Mouse (Mus musculus): ENCODE measurements around the gene Gbp2b. TPM values are rescaled to one million over a fixed set of nuclear protein-coding genes. Genes with fewer than 3 reads are reported as not detected.
"Not testable (repeated sequence)": the region's sequence is repeated elsewhere in the genome, so short reads cannot be mapped to it uniquely, and the experiment has no call there.

Gbp2b gene
- total RNA-seq, 2 experiments from 2014 or later = 0.12 TPM

DNA sequence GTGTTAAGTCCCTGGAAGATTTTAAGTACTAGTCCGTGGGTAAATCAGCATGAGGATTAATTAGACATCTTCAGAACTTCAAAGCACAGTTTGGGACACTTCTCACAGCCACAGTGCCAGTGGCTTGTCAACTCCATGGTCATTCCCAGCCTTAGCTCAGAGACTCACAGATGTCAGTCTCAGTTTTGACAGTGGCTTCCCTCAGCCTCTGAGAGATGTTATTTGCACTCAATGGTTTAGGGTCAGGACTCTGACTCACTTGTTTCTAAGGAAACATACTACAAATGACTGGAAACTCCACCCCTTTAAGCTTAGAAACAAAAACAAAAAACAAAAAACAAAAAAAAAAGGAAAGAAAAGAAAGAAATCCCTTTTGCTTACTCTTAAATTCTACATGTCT is 25.0 kb downstream of the Gbp2b start:
- intact Hi-C loops (cut with DNase I) = no loop called here
- peak in 1 of 2 experiments; percentile 9 for DNase-seq

DNA sequence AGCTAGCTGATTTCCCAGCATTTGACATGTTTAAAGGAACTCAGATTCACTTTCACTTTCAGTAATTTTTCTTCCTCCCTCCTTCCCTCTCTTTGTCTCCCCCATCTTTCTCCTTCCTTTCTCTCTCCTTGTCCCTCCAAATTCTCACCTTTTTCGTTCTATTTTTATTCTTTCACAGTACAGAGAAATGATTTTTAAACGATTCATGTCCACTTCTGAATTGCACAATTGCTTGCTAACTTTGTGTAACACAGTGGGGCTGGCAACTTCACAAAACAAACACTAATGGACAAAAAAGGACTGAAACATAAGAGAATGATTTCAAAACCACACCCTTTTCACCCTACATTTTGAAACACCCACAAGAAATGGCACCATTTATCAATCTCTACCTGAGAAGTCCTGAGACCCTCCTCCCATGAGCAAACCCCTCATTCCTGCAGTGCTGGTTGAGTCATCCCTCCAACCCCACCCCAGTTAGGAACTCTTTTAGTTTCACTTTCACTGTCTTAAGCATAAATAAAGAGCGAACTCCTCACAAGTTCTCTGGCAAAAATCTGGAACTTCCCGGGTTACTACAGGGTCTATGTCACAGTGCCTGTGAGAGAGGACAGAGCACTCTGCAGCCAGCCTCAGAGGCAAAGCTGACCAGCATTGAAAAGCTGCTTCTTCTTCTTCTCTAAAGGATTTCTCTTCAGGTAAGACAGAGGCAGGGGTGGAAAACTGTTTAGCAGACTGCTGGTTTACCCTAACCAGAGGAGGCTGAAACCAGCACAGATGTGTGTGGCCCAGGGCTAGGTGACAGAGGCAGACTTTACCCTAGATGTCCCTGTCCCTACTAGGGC is 25.7 kb downstream of the Gbp2b start, which contains the start of gene Gbp2:
Gene Gbp2 (plus strand): TSS at position 492 of the 845 bp plus-strand sequence.
- intact Hi-C loops (cut with DNase I) = no loop called here
- DNase-seq = peak; percentile 54 to 62

DNA sequence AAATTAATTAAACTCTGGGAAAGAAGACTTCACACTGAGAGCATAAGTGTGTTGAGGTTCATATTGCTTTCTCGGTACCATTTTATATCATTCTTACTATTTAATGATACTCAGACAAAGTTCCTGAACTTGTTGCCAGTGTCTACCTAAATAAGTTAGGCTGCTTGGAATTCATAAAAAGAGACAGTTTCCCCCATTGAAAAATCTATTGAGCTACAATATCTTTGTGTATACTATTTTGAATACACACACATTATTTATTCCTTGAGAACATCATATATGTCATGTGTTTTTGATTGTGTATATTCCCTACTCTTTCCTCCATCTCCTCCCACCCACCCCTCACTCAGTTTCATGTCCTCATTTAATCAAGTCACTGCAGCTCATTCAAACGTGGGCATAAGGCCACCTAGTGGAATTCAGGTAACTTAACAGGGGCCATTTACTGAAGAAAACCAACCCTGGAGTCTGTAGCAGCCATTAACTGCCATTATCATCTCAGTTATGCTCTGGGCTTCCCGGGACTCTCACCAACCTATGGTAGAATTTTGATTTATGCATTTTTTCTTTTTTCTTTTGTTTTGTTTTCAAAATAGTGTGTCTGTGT is 26.4 kb downstream of the Gbp2b start:
- intact Hi-C loops (cut with DNase I) = loop anchor here (1.0 kb wide), 2 partner anchors 61 to 128 kb away; partner anchors contain the start of genes Gbp3 and Gbp5

DNA sequence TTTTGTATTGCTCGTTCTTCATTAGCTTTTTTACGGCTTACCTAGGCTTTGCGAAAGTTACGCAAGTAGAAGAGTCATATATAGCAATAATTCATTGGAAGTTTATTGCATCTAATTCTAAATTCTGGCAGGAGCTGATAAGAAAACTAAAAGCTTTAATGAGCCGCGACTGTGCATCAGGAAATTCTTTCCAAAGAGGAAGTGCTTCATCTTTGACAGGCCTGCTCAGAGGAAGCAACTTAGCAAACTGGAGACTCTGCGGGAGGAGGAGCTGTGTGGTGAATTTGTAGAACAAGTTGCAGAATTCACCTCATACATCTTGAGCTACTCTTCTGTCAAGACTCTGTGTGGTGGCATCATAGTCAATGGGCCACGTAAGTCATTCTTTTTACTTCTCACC is 35.7 kb downstream of the Gbp2b start:
- no peak for DNase-seq
- intact Hi-C loops (cut with DNase I) = no loop called here

More for the DNA sequence above, 26.4 kb downstream of the Gbp2b start:
- DNase-seq = peak in 1 of 2 experiments; percentile 31

DNA sequence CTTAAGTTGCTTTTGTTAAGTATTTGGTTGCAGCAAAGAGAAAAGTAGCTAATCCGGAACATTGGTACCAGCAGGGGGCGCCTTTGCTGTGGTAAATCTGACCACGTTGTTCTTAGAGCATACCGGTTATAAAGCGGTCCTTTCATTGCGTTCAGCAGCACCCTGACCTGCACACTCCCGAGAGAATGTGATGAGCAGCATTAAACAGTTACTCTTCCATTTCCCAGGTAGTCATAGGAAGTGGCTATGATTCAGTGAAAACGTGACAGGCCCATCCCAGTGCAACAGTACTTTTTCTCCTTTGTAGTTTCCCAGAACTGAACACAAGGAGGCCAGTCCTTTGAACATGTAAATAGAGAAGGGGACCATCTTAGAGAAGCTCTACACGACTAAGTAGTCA is 45.6 kb downstream of the Gbp2b start:
- intact Hi-C loops (cut with DNase I) = loop anchor here (1.0 kb wide), 1 partner anchor 70 kb away; no protein-coding TSS in a partner anchor
- DNase-seq = peak; percentile 55 to 75

DNA sequence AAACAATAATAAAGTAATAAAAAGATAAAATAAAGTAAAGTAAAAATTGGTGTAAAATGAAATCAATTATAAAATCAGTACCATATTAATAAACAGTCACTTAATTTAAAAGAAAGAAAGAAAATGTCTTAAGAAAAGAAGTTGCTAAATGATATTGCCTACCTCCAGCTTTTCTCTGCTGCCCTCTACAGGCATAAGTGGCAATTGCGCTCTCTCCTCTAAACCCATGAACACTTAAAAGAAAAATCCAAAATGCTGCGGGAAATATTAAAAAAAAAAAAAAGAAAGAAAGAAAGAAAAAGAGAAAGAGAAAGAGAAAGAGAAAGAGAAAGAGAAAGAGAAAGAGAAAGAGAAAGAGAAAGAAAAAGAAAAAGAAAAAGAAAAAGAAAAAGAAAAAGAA is 51.3 kb downstream of the Gbp2b start:
- intact Hi-C loops (cut with DNase I) = loop anchor here (1.0 kb wide), 1 partner anchor 153 kb away; the partner anchor contains the start of gene Gbp5
- DNase-seq = peak; percentile 65 to 81

DNA sequence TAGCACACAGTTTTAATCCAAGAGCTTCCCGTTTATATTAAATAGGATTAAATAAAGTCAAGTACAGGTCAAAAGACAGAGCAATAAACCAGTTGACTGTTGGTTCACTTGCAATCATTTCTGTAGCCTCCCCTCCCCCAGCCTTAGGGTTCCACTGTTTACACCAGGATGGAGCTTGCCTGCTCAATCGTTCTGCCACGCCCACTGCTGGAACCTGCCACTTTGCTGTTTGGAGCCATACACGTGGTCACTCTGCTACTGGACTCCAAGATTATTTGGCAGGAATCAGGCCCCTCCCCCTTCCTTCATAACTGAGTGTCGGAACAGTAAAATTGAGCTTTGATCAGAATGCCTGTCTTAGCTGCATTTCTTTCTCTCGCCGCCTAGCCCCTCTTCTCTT is 53.2 kb downstream of the Gbp2b start:
- intact Hi-C loops (cut with DNase I) = not testable (repeated sequence)
- DNase-seq = peak in 1 of 2 experiments; percentile 4

DNA sequence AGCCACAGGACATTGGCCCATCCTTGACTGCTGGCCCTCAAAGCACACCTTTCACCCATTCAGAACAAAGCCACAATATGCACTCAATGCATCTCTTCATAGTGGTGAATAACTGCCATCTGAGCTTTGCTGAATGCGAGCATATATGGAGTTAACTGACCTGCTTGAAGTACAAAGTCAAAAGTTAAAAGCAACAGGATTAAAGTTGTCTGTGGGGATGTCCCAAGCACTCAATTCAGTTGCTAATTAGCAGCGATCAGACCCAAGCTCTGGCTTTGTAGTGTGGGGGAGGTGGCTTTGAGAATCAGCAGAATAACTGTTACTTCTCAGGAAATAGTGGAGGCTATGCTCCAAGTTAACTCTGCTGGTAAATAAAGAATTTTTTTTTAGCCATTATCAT is 55.6 kb downstream of the Gbp2b start:
- no peak for DNase-seq
- intact Hi-C loops (cut with DNase I) = no loop called here

DNA sequence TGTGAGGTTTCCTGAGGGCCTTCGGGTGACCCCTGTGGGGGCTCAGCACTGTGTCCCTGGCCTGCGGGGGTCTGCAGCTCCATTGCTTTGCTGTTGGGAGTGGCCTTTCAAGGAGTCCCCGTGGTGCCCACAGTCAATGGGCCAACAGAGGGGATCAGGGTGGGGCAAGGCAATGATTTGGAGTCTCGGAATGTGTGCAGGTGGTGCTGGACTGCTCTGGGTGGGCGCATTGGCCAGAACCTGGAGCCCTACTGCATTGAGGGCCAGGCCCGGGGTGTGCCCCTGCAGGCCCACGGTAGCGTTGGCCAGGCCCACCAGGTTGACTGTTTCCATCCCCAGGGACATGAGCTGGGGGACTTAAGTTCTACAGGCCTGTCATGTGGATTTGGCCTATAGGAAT is 70.1 kb downstream of the Gbp2b start:
- no peak for DNase-seq
- intact Hi-C loops (cut with DNase I) = no loop called here

Small RNAs within 50 kb of the gene (microRNA-seq; reads per million reads assigned to microRNA genes)
- gene Mir6381 = 0 reads per million in 2 experiments

Other genes with a start within 250 kb of the Gbp2b start
- gene Pdlim5, start 199.2 kb upstream of the Gbp2b start, total RNA-seq (2021) = 100 to 1,000 TPM; 523 to 617 TPM
- 1 to 10 TPM; 4.8 to 6.7 TPM for gene Gbp5, start 100.9 kb upstream of the Gbp2b start, total RNA-seq (2021)
- 10 to 100 TPM in 1 of 2 experiments, 1 to 10 TPM in 1; 7.1 to 10.5 TPM for gene Gbp7, start 64.5 kb upstream of the Gbp2b start, total RNA-seq (2021)
- 10 to 100 TPM in 1 of 2 experiments, 1 to 10 TPM in 1; 9.2 to 12.2 TPM for gene Gbp3, start 34.8 kb upstream of the Gbp2b start, total RNA-seq (2021)
- 1 to 10 TPM; 7.3 to 9.5 TPM for gene Gbp2, start 25.8 kb downstream of the Gbp2b start, total RNA-seq (2021)
- gene Kyat3, start 106.2 kb downstream of the Gbp2b start, total RNA-seq (2021) = 1 to 10 TPM; 3.8 to 6.1 TPM
- 10 to 100 TPM; 28.3 to 29.5 TPM for gene Gtf2b, start 170.2 kb downstream of the Gbp2b start, total RNA-seq (2021)

Data from heart, postnatal 10 days (tissue).